Mouse (Mus musculus) kidney, adult 11 months (tissue): ENCODE measurements around the gene Rtl8c.
"Not testable (repeated sequence)": the region's sequence is repeated elsewhere in the genome, so short reads cannot be mapped to it uniquely, and the experiment has no call there.

Experiments
- DNase-seq: peaks from one replicate; pipeline ENCODE4 v3.0.0; 2022

Gene Rtl8c

GRCm38 (mm10) chrX:53607242-53608121 lies at the start of gene Rtl8c:
Gene Rtl8c, plus strand, starts transcription at chrX:53608032.
- peak; percentile 28 for DNase-seq

DNA sequence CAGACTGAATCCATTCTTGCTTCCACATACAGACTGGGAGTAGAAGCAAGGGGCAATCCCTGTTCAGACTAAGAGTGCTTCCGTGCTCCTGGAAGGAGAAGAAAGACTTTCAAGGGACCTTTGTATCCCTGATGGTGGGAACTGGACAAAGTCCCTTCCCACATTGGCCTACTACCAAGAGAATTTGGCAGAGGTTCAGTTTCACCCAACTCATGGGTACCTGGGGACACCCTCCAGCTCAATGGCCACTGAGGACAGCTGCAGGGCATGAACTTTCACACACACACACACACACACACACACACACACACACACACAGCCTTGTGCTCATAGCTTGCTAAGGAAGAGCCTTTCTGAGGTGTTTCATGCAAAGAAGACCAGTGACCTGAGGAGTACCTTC lies 28.5 kb upstream of the Rtl8c start:
- DNase-seq, result peak; percentile 63

DNA sequence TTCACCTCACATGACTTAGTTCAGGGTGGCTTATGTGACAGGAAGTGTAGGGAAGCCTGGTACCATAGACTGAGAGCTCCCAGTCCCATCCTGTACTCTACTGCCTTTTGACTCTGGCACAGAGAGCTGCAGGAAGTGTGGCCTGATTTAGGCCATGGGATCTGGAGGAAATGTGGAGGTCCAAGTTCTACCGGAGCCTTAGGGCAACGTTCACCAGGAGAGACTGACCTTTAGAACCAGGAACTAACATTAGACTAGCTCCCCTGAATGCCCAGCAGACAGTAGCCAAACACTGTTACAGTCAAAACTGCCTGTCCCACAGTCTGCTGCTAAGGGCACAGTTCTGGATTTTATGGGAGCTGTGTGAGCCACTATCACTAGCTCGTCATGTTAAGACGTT lies 26.4 kb upstream of the Rtl8c start:
- peak; percentile 27 for DNase-seq

- DNase-seq, result not testable (repeated sequence)
These were observed 24.4 kb upstream of the Rtl8c start for GRCm38 (mm10) chrX:53583404-53583803.

GRCm38 (mm10) chrX:53599993-53600392 lies 7.8 kb upstream of the Rtl8c start:
- not testable (repeated sequence) for DNase-seq

GRCm38 (mm10) chrX:53606176-53606575 lies 1.7 kb upstream of the Rtl8c start:
- DNase-seq, result not testable (repeated sequence)

DNA sequence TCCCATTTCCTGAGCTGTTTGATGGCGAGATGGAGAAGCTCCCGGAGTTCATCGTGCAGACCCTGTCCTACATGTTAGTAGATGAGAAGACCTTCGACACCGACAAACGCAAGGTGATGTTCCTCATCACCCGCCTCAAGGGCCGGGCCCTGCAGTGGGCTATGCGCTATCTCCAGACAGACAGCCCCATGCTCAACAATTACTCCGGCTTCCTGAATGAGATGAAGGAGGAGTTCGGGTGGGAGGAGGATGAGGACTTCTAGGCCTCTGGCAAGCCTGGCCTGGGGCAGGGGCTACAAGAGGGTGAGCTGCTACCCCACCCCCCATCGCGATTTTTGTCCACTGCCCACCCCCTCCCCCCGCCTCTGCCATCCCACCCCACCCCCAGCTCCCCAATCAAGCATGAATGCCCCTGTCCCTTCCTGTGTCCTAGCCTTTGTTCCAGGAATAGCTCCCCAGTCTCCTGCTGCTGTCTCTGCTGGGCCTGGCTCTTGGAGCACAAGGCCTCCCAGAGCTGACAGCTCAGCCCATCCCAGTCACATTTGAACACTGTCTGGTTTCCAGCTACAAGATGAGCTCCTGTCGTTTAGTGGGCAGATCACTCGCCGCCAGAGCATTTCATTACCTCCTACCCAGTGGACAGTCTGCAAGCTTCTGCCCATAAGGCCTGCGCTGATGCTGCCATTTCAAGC lies 436 bp downstream of the Rtl8c start:
- DNase-seq, result no peak

GRCm38 (mm10) chrX:53608879-53609278 lies 1.0 kb downstream of the Rtl8c start, which contains the start of gene Gm14597:
Gene Gm14597, minus strand, starts transcription at chrX:53608979.
- DNase-seq, result not testable (repeated sequence)

DNA sequence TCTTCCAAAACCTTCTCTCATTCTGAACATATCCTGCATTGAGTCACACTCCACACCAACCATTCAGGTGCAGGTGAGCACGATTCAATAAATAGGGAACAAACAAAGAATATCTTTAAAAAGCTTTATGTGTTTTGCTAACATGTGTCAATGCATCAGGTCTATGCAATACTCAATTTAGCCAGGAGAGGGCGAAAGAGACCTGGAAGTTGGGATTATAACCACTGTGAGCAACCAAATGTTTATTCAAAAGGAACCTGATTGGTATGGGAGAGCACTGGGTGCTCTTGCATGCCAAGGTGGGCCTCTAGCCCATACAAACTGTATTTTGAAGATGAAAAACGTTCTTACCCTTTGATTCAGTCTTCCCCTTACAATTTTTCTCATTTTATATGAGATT lies 2.7 kb downstream of the Rtl8c start:
- DNase-seq, result peak; percentile 37

- DNase-seq, result not testable (repeated sequence)
These were observed 3.6 kb downstream of the Rtl8c start for GRCm38 (mm10) chrX:53611395-53611794.

GRCm38 (mm10) chrX:53638107-53638506 lies 30.3 kb downstream of the Rtl8c start:
- not testable (repeated sequence) for DNase-seq

- DNase-seq, result not testable (repeated sequence)
These were observed 34.8 kb downstream of the Rtl8c start for GRCm38 (mm10) chrX:53642604-53642979.

DNA sequence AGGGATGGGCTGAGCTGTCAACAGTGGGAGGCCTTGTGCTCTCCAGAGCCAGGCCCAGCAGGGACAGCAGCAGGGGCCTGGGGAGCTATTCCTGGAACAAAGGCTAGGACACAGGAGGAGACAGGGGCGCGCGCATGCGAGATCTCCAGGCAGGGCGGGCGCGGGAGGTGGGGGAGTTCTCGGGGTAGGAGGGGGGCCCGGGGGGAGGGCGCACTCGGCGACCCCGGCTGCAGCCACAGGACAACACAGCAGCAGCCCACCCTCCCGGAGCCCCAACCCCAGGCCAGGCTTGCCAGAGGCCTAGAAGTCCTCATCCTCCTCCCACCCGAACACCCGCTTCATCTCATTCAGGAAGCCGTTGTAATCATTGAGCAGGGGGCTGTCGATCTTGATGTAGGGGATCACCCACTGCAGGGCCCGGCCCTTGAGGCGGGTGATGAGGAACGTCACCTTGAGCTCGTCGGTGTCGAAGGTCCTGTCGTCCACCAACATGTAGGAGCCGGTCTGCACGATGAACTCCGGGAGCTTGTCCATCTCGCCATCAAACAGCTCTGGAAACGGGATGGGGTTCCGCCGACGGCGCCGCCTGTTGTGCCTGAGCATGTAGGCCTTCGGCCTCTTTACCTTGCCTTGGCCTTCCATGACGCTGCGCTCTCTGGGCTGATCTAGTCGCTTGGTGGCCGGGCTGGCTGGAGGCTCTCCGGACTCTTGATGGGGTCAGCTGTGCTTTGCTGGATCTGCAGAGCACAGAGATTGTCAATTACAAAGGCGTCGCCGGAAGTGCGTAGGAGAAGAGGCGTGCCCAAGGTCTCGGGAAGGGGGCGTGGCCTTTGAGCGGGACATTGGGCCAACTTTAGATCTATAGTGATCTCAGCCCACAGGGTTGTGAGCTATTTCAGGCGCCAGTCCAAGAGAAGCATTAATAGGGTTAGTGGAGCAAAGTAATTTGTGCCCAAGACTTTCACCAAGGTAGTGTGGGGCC lies 35.4 kb downstream of the Rtl8c start, which contains the start of gene Rtl8a:
TSS of gene Rtl8a (minus strand) at position 703 of the 982 bp plus-strand sequence.
- DNase-seq, result peak; percentile 81

DNA sequence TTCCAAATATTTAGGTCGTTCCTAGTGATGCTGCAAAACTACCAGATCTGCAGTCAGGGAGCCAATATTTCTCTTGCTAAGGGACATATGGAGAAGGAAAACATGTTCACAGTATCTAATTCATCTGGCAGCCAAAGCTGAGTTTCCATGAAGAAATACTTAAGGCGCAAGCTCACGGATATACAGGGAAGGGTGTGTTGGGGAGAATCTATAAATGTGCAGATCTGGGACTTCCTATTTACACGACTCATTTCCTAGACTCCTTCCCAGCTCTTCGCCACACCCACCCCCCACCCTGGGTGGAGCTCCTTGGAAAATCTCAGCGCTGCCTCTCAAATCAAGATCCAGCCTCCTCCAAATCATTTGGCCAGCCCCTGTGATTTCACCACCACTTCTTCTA lies 38.1 kb downstream of the Rtl8c start:
- no peak for DNase-seq

GRCm38 (mm10) chrX:53652917-53653316 lies 45.1 kb downstream of the Rtl8c start:
- not testable (repeated sequence) for DNase-seq
